Mouse (Mus musculus) embryonic facial prominence, embryonic 10.5 days (tissue): Measurements from ENCODE around the gene Rai1. TPM values are rescaled to one million over a fixed set of nuclear protein-coding genes. Genes with fewer than 3 reads are reported as not detected.

ENCODE experiments used
- DNase-seq: peaks from one replicate; pipeline ENCODE4 v3.0.0-alpha.2; 2017; ENCODE audit warnings: low spot score
- H3K27ac ChIP-seq: fragments of 300-500 bp; sonication (generic); replicated peaks from 2 replicates; pipeline ENCODE4 v1.5.1; 2016; ENCODE audit warnings: mild to moderate bottlenecking
- H3K27me3 ChIP-seq: fragments of 300-500 bp; sonication (generic); replicated peaks from 2 replicates; pipeline ENCODE4 v1.6.1; 2016; ENCODE audit warnings: low read depth, mild to moderate bottlenecking; ENCODE audit not compliant: poor library complexity, severe bottlenecking
- H3K36me3 ChIP-seq: fragments of 300-500 bp; sonication (generic); replicated peaks from 2 replicates; pipeline ENCODE4 v1.6.1; 2016; ENCODE audit warnings: mild to moderate bottlenecking, moderate library complexity
- H3K4me1 ChIP-seq: fragments of 300-500 bp; sonication (generic); 2 replicates; pipeline ENCODE4 v1.6.1; 2016
- H3K4me3 ChIP-seq: fragments of 300-500 bp; sonication (generic); 2 replicates; pipeline ENCODE4 v1.5.1; 2016; ENCODE audit warnings: mild to moderate bottlenecking, moderate library complexity
- H3K9me3 ChIP-seq: fragments of 300-500 bp; sonication (generic); 2 replicates; pipeline ENCODE4 v1.6.1; 2016; ENCODE audit warnings: mild to moderate bottlenecking
- WGBS: fragments of 180-500 bp; shearing (Covaris S2); methylation state at CpG from one replicate; pipeline ENCODE4 v1.1.7; 2016; 5-methylcytosine and 5-hydroxymethylcytosine counted together
- polyA plus RNA-seq: library from polyadenylated mRNA; unstranded; fragments of >200 nt; fragmentation: Nextera tagmentation; extraction: Ambion mirVana; gene quantifications from 2 replicates; pipeline ENCODE4 v1.2.1, GENCODE M21; 2016

Rai1 gene
- polyA plus RNA-seq, 1 experiment from 2014 or later: 33.8 TPM

DNA sequence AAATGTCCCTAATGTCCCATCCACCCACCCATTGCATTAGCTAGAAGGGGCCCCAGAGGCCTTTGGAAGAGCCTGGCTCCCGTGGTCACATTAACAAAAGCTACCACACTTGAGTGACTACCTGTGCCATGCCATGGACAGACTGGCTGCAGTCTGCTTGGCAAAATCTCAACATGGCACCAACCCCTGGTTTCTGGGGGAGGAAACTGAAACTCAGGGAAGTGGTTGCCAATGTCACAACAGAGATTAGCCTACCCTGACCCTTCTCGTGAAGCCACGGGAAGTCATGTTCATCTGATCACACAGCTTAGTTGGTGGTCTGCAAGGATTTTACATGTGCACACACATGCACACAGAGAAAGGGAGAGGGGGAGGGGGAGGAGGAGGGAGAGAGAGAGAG, 28.6 kb upstream of the Rai1 start:
- Histone ChIP-seq H3K36me3 (no peaks in the 10 kb centered on the region), H3K27ac (no peak overlapping the region), H3K27me3 (no peaks in the 10 kb centered on the region), H3K9me3 (no peaks in the 10 kb centered on the region), H3K4me1 (0 out of 2 replicates have a peak, but pooled peaks cover 2% of the 10 kb centered on the region), H3K4me3 (no peak overlapping the region)
- DNase-seq: no peak
- WGBS: 78% methylated on average over 3 of the region's 3 CpGs

DNA sequence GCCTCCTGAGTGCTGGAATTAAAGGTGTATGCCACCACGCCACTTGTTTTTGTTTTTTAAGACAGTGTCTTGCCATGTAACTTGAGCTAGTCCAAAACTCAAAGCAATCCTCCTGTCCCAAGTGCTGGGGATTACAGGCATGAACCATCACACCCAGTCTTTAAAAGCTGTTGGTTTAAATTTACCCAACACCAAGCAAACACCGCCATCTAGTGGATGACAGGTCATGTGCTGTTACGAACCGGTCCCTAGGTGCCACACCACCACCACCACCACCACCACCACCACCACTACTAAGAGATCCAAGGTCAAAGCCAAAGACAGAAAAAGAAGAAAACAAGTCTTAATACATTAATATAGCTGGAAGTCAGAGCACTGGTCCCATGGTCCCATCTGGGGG, 28.0 kb upstream of the Rai1 start:
- H3K4me3 ChIP-seq: no peak overlapping the region
- 15% methylated on average over 4 of the region's 4 CpGs for WGBS

DNA sequence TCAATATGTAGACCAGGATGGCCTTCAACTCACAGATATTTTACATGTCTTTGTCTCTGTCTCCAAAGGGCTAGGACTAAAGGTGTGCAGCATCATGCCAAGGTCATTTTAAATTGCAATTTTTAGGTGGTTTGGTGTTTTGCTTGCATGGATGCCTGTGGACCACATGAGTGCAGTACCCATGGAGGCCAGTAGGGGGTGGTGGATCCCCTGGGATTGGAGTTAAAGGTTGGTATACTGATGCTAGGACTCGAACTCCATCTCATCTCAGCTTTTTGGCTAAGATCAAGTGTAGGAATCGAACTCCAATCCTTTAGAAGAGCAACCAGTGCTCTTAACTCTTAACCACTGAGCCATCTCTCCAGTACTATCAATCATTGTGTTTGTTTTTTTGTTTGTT, 20.2 kb upstream of the Rai1 start:
- 44% methylated on average over 2 of the region's 2 CpGs for WGBS
- Histone ChIP-seq H3K27me3 (no peaks in the 10 kb centered on the region), H3K36me3 (no peaks in the 10 kb centered on the region), H3K4me1 (peaks cover 11% of the 10 kb centered on the region), H3K9me3 (no peaks in the 10 kb centered on the region), H3K27ac (no peak overlapping the region), H3K4me3 (no peak overlapping the region)
- peak; percentile 72 for DNase-seq

More for the DNA sequence above, 28.0 kb upstream of the Rai1 start:
- Histone ChIP-seq H3K27me3 (no peaks in the 10 kb centered on the region), H3K4me1 (no peaks in the 10 kb centered on the region), H3K27ac (no peak overlapping the region), H3K36me3 (no peaks in the 10 kb centered on the region), H3K9me3 (no peaks in the 10 kb centered on the region)
- DNase-seq: peak; percentile 67

DNA sequence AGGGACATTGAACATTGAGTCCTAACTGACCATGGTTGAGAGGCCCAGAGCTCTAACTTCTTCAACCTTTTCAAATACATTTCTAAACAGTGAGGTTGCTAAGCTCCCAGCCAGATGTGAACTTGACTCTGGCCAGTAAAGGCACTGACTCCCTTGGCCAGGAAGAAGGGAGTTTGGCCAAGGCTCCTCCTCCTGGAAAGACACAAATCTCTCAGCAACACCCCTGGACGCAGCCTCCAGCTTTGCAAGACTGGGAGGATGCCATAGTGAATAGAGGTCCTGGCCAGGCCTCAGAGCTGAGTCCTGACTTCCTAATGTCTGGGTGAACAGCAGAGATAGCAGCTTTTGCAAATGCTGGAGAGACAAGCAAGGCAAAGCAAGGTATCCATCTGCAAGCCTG, 18.1 kb upstream of the Rai1 start:
- no peak overlapping the region for H3K4me3 ChIP-seq
- peaks cover 15% of the 10 kb centered on the region for H3K4me1 ChIP-seq
- H3K36me3 ChIP-seq: no peaks in the 10 kb centered on the region
- H3K27ac ChIP-seq: no peak overlapping the region
- no peaks in the 10 kb centered on the region for H3K9me3 ChIP-seq
- 78% methylated on average over 1 of the region's 1 CpGs for WGBS
- no peaks in the 10 kb centered on the region for H3K27me3 ChIP-seq
- DNase-seq: no peak

DNA sequence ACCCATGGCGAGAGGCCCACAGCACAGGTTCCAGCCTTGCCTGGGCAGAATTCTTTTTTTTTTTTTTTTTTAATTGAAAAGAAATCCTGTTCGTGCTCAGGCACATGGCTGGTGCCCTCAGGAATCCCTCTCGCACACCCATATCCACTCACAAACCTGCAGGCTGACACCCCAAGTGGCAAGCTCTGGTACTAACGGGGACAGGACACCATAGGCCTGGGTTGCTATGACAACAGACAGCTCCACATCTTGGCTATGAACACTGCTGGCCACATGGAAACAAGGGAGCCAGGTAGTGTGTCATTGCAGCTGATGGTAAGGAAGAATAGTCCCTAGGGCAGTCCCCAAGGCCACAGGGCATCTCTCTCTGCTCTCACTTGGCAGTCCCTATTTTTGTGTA, 15.9 kb upstream of the Rai1 start:
- H3K36me3 ChIP-seq: no peaks in the 10 kb centered on the region
- H3K9me3 ChIP-seq: no peaks in the 10 kb centered on the region
- peaks cover 8% of the 10 kb centered on the region; the same call in 1 of the 2 replicates for H3K27me3 ChIP-seq
- no peak overlapping the region for H3K4me3 ChIP-seq
- H3K4me1 ChIP-seq: peaks cover 34% of the 10 kb centered on the region
- WGBS: 57% methylated on average over 4 of the region's 4 CpGs
- peak; percentile 53 for DNase-seq
- H3K27ac ChIP-seq: no peak overlapping the region

DNA sequence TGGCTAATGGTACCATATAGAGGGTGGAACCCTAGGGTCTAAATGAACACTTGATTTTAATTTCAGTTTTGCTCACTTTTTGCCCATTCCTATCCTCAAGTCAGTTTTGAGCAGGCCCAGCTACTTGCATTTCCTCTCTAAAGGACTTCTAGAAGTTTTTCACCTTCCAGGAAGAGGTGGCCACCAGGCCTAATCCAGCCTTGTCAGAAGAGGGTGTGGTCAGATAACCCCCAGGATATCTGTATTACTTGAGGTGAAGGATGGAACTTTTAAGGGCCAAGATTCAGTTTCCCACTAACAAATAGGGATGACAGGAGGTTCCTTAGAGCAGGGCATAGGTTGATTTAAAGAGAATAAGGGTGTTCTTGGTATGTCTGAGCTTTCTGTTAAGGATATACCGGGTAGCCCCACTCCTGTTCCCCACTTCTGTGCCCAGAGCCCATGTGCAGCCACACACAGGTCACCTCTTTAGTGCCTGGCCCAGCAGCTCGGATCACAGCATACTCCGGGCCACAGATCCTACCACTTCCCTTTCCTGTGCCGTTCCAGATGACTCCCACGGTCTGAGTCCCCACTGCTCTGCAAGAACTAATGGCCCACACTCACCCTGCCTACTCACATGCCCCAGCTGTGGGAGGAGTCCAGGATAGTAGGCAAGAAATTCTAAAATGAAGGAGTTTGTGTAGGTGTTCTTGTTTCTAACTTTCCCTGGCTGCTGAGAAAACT, 14.0 kb upstream of the Rai1 start:
- no peak for DNase-seq
- H3K4me3 ChIP-seq: no peak overlapping the region
- WGBS: 71% methylated on average over 5 of the region's 5 CpGs

DNA sequence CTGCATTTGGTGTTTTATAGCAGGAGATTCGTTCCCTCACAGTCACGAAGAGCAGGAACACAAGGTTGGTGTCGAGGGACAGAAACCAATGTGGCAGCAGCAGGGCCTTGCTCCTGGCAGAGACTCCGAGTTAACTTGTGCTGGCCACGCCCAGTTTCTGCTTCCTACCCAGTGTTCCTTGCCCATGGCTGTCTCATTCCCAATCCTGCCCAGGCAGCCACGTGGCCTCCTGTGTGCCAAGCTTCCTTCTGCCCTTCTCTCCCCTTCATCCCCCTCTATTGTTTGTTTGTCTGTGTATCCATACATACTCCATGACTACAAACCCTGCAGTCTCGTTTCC, 13.4 kb upstream of the Rai1 start:
- H3K9me3 ChIP-seq: no peaks in the 10 kb centered on the region
- no peak overlapping the region for H3K4me3 ChIP-seq
- H3K36me3 ChIP-seq: no peaks in the 10 kb centered on the region
- 71% methylated on average over 7 of the region's 7 CpGs for WGBS
- H3K4me1 ChIP-seq: peaks cover 59% of the 10 kb centered on the region
- no peak overlapping the region for H3K27ac ChIP-seq
- peaks cover 15% of the 10 kb centered on the region; the same call in 1 of the 2 replicates for H3K27me3 ChIP-seq
- no peak for DNase-seq

More for the DNA sequence above, 14.0 kb upstream of the Rai1 start:
- H3K9me3 ChIP-seq: no peaks in the 10 kb centered on the region
- H3K4me1 ChIP-seq: peaks cover 53% of the 10 kb centered on the region
- 0 out of 2 replicates have a peak overlapping the region, but pooled peaks have one; percentile 35 for H3K27ac ChIP-seq
- peaks cover 15% of the 10 kb centered on the region; the same call in 1 of the 2 replicates for H3K27me3 ChIP-seq
- H3K36me3 ChIP-seq: no peaks in the 10 kb centered on the region

DNA sequence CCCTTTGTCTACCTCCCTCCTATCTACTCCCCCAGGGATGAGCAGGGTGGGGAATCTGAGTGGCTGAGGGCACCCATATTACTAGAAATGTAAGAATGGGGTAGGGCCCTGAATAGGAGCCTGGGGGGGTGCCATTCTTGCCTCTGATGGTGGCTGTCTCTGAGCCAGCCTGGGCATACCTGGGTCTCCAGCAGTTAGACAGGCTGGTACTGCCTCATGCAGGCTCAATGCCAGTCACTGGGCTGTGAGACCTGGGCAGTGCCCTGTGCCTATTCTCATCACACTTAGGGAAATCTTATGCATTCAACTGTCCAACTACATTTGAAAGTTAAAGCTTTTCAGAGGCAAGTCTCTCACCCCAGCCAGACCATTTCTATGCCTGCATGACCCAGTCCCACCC, 11.6 kb upstream of the Rai1 start:
- H3K4me1 ChIP-seq: peaks cover 59% of the 10 kb centered on the region
- no peak overlapping the region for H3K27ac ChIP-seq
- peaks cover 15% of the 10 kb centered on the region; the same call in 1 of the 2 replicates for H3K27me3 ChIP-seq
- no peak for DNase-seq
- no peak overlapping the region for H3K4me3 ChIP-seq
- no peaks in the 10 kb centered on the region for H3K9me3 ChIP-seq
- H3K36me3 ChIP-seq: no peaks in the 10 kb centered on the region

DNA sequence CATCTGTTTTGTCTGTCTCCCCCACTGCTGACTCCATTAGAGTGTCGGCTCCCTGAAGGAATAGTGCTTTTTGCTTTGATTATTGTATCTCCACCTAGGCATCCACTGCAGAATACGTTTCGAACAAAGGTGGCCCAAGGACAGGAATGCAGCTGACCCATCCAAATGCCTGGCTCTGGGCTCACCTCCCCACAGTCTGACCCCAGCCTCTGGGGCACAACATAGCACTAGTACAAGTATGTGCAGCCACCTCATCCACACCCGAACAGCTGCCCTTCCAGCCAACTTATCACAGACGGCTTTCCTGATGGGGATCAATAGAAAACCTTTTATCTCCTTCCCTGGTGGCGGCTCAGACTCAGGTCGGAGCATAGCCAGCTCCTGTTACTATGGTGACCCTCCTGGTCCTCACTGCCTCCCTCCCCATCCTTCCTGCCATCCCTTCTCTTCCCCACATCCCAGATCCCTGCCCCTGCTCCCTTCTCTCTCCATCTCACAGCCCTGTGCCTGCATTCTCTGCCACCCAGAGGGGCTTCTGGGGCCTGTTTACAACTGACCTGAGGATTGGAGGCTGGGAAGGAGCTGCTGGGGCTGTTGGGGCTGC, 10.7 kb upstream of the Rai1 start:
- H3K27ac ChIP-seq: peak overlapping the region; percentile 55

GRCm38 (mm10) chr11:60094909-60095810, 9.7 kb upstream of the Rai1 start:
- DNase-seq: peak; percentile 34
- Histone ChIP-seq H3K27ac (peak overlapping the region; percentile 55), H3K4me1 (peaks cover 51% of the 10 kb centered on the region), H3K27me3 (peaks cover 15% of the 10 kb centered on the region; the same call in 1 of the 2 replicates), H3K4me3 (no peak overlapping the region), H3K36me3 (no peaks in the 10 kb centered on the region), H3K9me3 (no peaks in the 10 kb centered on the region)
- WGBS: 36% methylated on average over 9 of the region's 9 CpGs

More for the DNA sequence above, 10.7 kb upstream of the Rai1 start:
- WGBS: 45% methylated on average over 7 of the region's 7 CpGs
- no peak for DNase-seq
- H3K4me3 ChIP-seq: no peak overlapping the region
- peaks cover 51% of the 10 kb centered on the region for H3K4me1 ChIP-seq
- no peaks in the 10 kb centered on the region for H3K9me3 ChIP-seq
- no peaks in the 10 kb centered on the region for H3K36me3 ChIP-seq
- H3K27me3 ChIP-seq: peaks cover 15% of the 10 kb centered on the region; the same call in 1 of the 2 replicates

GRCm38 (mm10) chr11:60099555-60100186, 5.1 kb upstream of the Rai1 start:
- WGBS: 72% methylated on average over 8 of the region's 8 CpGs

More at GRCm38 (mm10) chr11:60099555-60100186, 5.1 kb upstream of the Rai1 start:
- no peak for DNase-seq
- Histone ChIP-seq H3K27me3 (0 out of 2 replicates have a peak, but pooled peaks cover 2% of the 10 kb centered on the region), H3K27ac (no peak overlapping the region), H3K9me3 (no peaks in the 10 kb centered on the region), H3K36me3 (no peaks in the 10 kb centered on the region), H3K4me1 (peaks cover 28% of the 10 kb centered on the region), H3K4me3 (no peak overlapping the region)
